Mouse (Mus musculus): ENCODE results near the gene Wdr43. TPM values are rescaled to one million over a fixed set of nuclear protein-coding genes. Genes with fewer than 3 reads are reported as not detected.

Gene Wdr43
- polyA plus RNA-seq, 1 experiment from 2014 or later = 104 TPM

- Histone ChIP-seq H3K9ac (replicated peaks; ENCODE audit: low read length) (no peak overlapping the region), H3K4me1 (ENCODE audit: control insufficient read depth, insufficient read depth, low read length) (no peaks in the 10 kb centered on the region), H3K27me3 (ENCODE audit: control insufficient read depth, insufficient read depth, low read length) (no peaks in the 10 kb centered on the region), H3K4me3 (ENCODE audit: low read depth, low read length) (no peak overlapping the region), H3K36me3 (replicated peaks; ENCODE audit: control insufficient read depth, insufficient read depth, low read depth, low read length) (no peaks in the 10 kb centered on the region), H3K4me2 (ENCODE audit: low read depth, low read length) (no peak overlapping the region), H3K9me3 (replicated peaks; ENCODE audit: control insufficient read depth, low read length) (no peaks in the 10 kb centered on the region), H3K27ac (replicated peaks; ENCODE audit: low read depth, low read length) (no peak overlapping the region)
- ATAC-seq (replicated peaks; ENCODE audit: insufficient number of reproducible peaks, low FRiP score, low TSS enrichment, low read depth) (no peak), DNase-seq (ENCODE audit: low spot score) (no peak)
- WGBS = 86% methylated on average over 6 of the region's 6 CpGs
Observed at GRCm38 (mm10) chr17:71683281-71683680, 67.6 kb downstream of the Wdr43 start.

GRCm38 (mm10) chr17:71684103-71684608, 68.5 kb downstream of the Wdr43 start:
- ATAC-seq (replicated peaks; ENCODE audit: insufficient number of reproducible peaks, low FRiP score, low TSS enrichment, low read depth) = no peak
- no peak for DNase-seq (ENCODE audit: low spot score)
- no peaks in the 10 kb centered on the region for H3K36me3 ChIP-seq (replicated peaks; ENCODE audit: control insufficient read depth, insufficient read depth, low read depth, low read length)
- H3K9me3 ChIP-seq (replicated peaks; ENCODE audit: control insufficient read depth, low read length) = no peaks in the 10 kb centered on the region
- no peak overlapping the region for H3K27ac ChIP-seq (replicated peaks; ENCODE audit: low read depth, low read length)
- 60% methylated on average over 5 of the region's 5 CpGs for WGBS
- no peaks in the 10 kb centered on the region for H3K4me1 ChIP-seq (ENCODE audit: control insufficient read depth, insufficient read depth, low read length)
- H3K27me3 ChIP-seq (ENCODE audit: control insufficient read depth, insufficient read depth, low read length) = no peaks in the 10 kb centered on the region
- H3K4me3 ChIP-seq (ENCODE audit: low read depth, low read length) = no peak overlapping the region
- no peak overlapping the region for H3K4me2 ChIP-seq (ENCODE audit: low read depth, low read length)
- H3K9ac ChIP-seq (replicated peaks; ENCODE audit: low read length) = no peak overlapping the region

- WGBS = 60% methylated on average over 9 of the region's 9 CpGs
- no peak for ATAC-seq (replicated peaks; ENCODE audit: insufficient number of reproducible peaks, low FRiP score, low TSS enrichment, low read depth)
- no peaks in the 10 kb centered on the region for H3K36me3 ChIP-seq (replicated peaks; ENCODE audit: control insufficient read depth, insufficient read depth, low read depth, low read length)
- no peak overlapping the region for H3K4me2 ChIP-seq (ENCODE audit: low read depth, low read length)
- no peaks in the 10 kb centered on the region for H3K27me3 ChIP-seq (ENCODE audit: control insufficient read depth, insufficient read depth, low read length)
- DNase-seq (ENCODE audit: low spot score) = no peak
- H3K9ac ChIP-seq (replicated peaks; ENCODE audit: low read length) = no peak overlapping the region
- no peaks in the 10 kb centered on the region for H3K9me3 ChIP-seq (replicated peaks; ENCODE audit: control insufficient read depth, low read length)
- no peak overlapping the region for H3K27ac ChIP-seq (replicated peaks; ENCODE audit: low read depth, low read length)
- no peaks in the 10 kb centered on the region for H3K4me1 ChIP-seq (ENCODE audit: control insufficient read depth, insufficient read depth, low read length)
- no peak overlapping the region for H3K4me3 ChIP-seq (ENCODE audit: low read depth, low read length)
Observed at GRCm38 (mm10) chr17:71687436-71687835, 71.7 kb downstream of the Wdr43 start.

- Histone ChIP-seq H3K4me2 (ENCODE audit: low read depth, low read length) (no peak overlapping the region), H3K9ac (replicated peaks; ENCODE audit: low read length) (no peak overlapping the region), H3K4me1 (ENCODE audit: control insufficient read depth, insufficient read depth, low read length) (no peaks in the 10 kb centered on the region), H3K36me3 (replicated peaks; ENCODE audit: control insufficient read depth, insufficient read depth, low read depth, low read length) (no peaks in the 10 kb centered on the region), H3K27ac (replicated peaks; ENCODE audit: low read depth, low read length) (no peak overlapping the region), H3K9me3 (replicated peaks; ENCODE audit: control insufficient read depth, low read length) (no peaks in the 10 kb centered on the region), H3K4me3 (ENCODE audit: low read depth, low read length) (no peak overlapping the region), H3K27me3 (ENCODE audit: control insufficient read depth, insufficient read depth, low read length) (no peaks in the 10 kb centered on the region)
- 73% methylated on average over 5 of the region's 5 CpGs for WGBS
- ATAC-seq (replicated peaks; ENCODE audit: insufficient number of reproducible peaks, low FRiP score, low TSS enrichment, low read depth) (no peak), DNase-seq (ENCODE audit: low spot score) (no peak)
Observed at GRCm38 (mm10) chr17:71689903-71690302, 74.2 kb downstream of the Wdr43 start.

GRCm38 (mm10) chr17:71691361-71691875, 75.7 kb downstream of the Wdr43 start:
- WGBS = 79% methylated on average over 11 of the region's 11 CpGs
- no peak for ATAC-seq (replicated peaks; ENCODE audit: insufficient number of reproducible peaks, low FRiP score, low TSS enrichment, low read depth)
- no peak overlapping the region for H3K4me3 ChIP-seq (ENCODE audit: low read depth, low read length)
- no peaks in the 10 kb centered on the region for H3K27me3 ChIP-seq (ENCODE audit: control insufficient read depth, insufficient read depth, low read length)
- no peak overlapping the region for H3K27ac ChIP-seq (replicated peaks; ENCODE audit: low read depth, low read length)
- no peak for DNase-seq (ENCODE audit: low spot score)
- H3K9me3 ChIP-seq (replicated peaks; ENCODE audit: control insufficient read depth, low read length) = no peaks in the 10 kb centered on the region
- no peaks in the 10 kb centered on the region for H3K36me3 ChIP-seq (replicated peaks; ENCODE audit: control insufficient read depth, insufficient read depth, low read depth, low read length)
- no peak overlapping the region for H3K4me2 ChIP-seq (ENCODE audit: low read depth, low read length)
- no peaks in the 10 kb centered on the region for H3K4me1 ChIP-seq (ENCODE audit: control insufficient read depth, insufficient read depth, low read length)
- no peak overlapping the region for H3K9ac ChIP-seq (replicated peaks; ENCODE audit: low read length)

- H3K4me3 ChIP-seq (ENCODE audit: low read depth, low read length) = no peak overlapping the region
- ATAC-seq (replicated peaks; ENCODE audit: insufficient number of reproducible peaks, low FRiP score, low TSS enrichment, low read depth) (no peak), DNase-seq (ENCODE audit: low spot score) (peak; percentile 15)
- H3K9me3 ChIP-seq (replicated peaks; ENCODE audit: control insufficient read depth, low read length) = no peaks in the 10 kb centered on the region
- WGBS = 64% methylated on average over 5 of the region's 5 CpGs
- no peaks in the 10 kb centered on the region for H3K27me3 ChIP-seq (ENCODE audit: control insufficient read depth, insufficient read depth, low read length)
- no peaks in the 10 kb centered on the region for H3K4me1 ChIP-seq (ENCODE audit: control insufficient read depth, insufficient read depth, low read length)
- H3K9ac ChIP-seq (replicated peaks; ENCODE audit: low read length) = no peak overlapping the region
- no peak overlapping the region for H3K4me2 ChIP-seq (ENCODE audit: low read depth, low read length)
- H3K27ac ChIP-seq (replicated peaks; ENCODE audit: low read depth, low read length) = no peak overlapping the region
- no peaks in the 10 kb centered on the region for H3K36me3 ChIP-seq (replicated peaks; ENCODE audit: control insufficient read depth, insufficient read depth, low read depth, low read length)
Observed at GRCm38 (mm10) chr17:71693313-71693712, 77.6 kb downstream of the Wdr43 start.

- H3K27me3 ChIP-seq (ENCODE audit: control insufficient read depth, insufficient read depth, low read length) = no peaks in the 10 kb centered on the region
- ATAC-seq (replicated peaks; ENCODE audit: insufficient number of reproducible peaks, low FRiP score, low TSS enrichment, low read depth) = no peak
- DNase-seq (ENCODE audit: low spot score) = peak; percentile 47
- no peaks in the 10 kb centered on the region for H3K9me3 ChIP-seq (replicated peaks; ENCODE audit: control insufficient read depth, low read length)
- 46% methylated on average over 8 of the region's 8 CpGs for WGBS
- no peak overlapping the region for H3K4me2 ChIP-seq (ENCODE audit: low read depth, low read length)
- no peak overlapping the region for H3K9ac ChIP-seq (replicated peaks; ENCODE audit: low read length)
- no peak overlapping the region for H3K27ac ChIP-seq (replicated peaks; ENCODE audit: low read depth, low read length)
- H3K4me1 ChIP-seq (ENCODE audit: control insufficient read depth, insufficient read depth, low read length) = no peaks in the 10 kb centered on the region
- no peaks in the 10 kb centered on the region for H3K36me3 ChIP-seq (replicated peaks; ENCODE audit: control insufficient read depth, insufficient read depth, low read depth, low read length)
- no peak overlapping the region for H3K4me3 ChIP-seq (ENCODE audit: low read depth, low read length)
Observed at GRCm38 (mm10) chr17:71693780-71694179, 78.1 kb downstream of the Wdr43 start.

GRCm38 (mm10) chr17:71695151-71695550, 79.5 kb downstream of the Wdr43 start:
- Histone ChIP-seq H3K4me3 (ENCODE audit: low read depth, low read length) (no peak overlapping the region), H3K36me3 (replicated peaks; ENCODE audit: control insufficient read depth, insufficient read depth, low read depth, low read length) (no peaks in the 10 kb centered on the region), H3K4me2 (ENCODE audit: low read depth, low read length) (no peak overlapping the region), H3K27ac (replicated peaks; ENCODE audit: low read depth, low read length) (no peak overlapping the region), H3K9ac (replicated peaks; ENCODE audit: low read length) (no peak overlapping the region), H3K9me3 (replicated peaks; ENCODE audit: control insufficient read depth, low read length) (no peaks in the 10 kb centered on the region), H3K4me1 (ENCODE audit: control insufficient read depth, insufficient read depth, low read length) (no peaks in the 10 kb centered on the region), H3K27me3 (ENCODE audit: control insufficient read depth, insufficient read depth, low read length) (no peaks in the 10 kb centered on the region)
- DNase-seq (ENCODE audit: low spot score) = no peak
- 84% methylated on average over 8 of the region's 8 CpGs for WGBS
- no peak for ATAC-seq (replicated peaks; ENCODE audit: insufficient number of reproducible peaks, low FRiP score, low TSS enrichment, low read depth)

Data from embryonic facial prominence, embryonic 11.5 days (tissue).